Mouse (Mus musculus) ES-E14 (cell line): Measurements from ENCODE around the gene Alad. TPM values are rescaled to one million over a fixed set of nuclear protein-coding genes. Genes with fewer than 3 reads are reported as not detected.
"Not testable (repeated sequence)": the region's sequence is repeated elsewhere in the genome, so short reads cannot be mapped to it uniquely, and the experiment has no call there.

ENCODE experiments used
- DNase-seq: peaks from one replicate; pipeline ENCODE4 v3.0.0-alpha.2; 2013; ENCODE audit warnings: low read depth, low spot score
- H3K27ac ChIP-seq: 2 replicates; pipeline ENCODE4 v1.5.1; 2012; ENCODE audit warnings: low read depth, mild to moderate bottlenecking, low read length, moderate library complexity, mixed read lengths; ENCODE audit not compliant: poor library complexity, insufficient read depth, severe bottlenecking
- H3K36me3 ChIP-seq: 2 replicates; pipeline ENCODE4 v1.6.1; 2012; ENCODE audit warnings: mild to moderate bottlenecking, low read length, moderate library complexity, mixed read lengths; ENCODE audit not compliant: control insufficient read depth, poor library complexity, insufficient read depth, severe bottlenecking
- H3K4me1 ChIP-seq, 2 experiments: fragments of 150-350 bp in 1 of 2; sonication (generic) in 1 of 2; 2 replicates each; pipeline ENCODE4 v1.6.1; 2012; ENCODE audit warnings: low read length in 2 of 2, mild to moderate bottlenecking in 1 of 2, mixed read lengths in 1 of 2; ENCODE audit not compliant: control insufficient read depth in 2 of 2, insufficient read depth in 2 of 2, poor library complexity in 1 of 2
- H3K4me3 ChIP-seq, 2 experiments: fragments of 150-350 bp in 1 of 2; sonication (generic) in 1 of 2; 2 replicates each; pipeline ENCODE4 v1.5.1; 2012; ENCODE audit warnings: low read length in 2 of 2, low read depth in 1 of 2, mild to moderate bottlenecking in 1 of 2, mixed read lengths in 1 of 2; ENCODE audit not compliant: insufficient read depth in 1 of 2, poor library complexity in 1 of 2, severe bottlenecking in 1 of 2
- H3K9ac ChIP-seq: 2 replicates; pipeline ENCODE4 v1.6.1; 2012; ENCODE audit warnings: low read depth, mild to moderate bottlenecking, low read length, mixed read lengths; ENCODE audit not compliant: poor library complexity, insufficient read depth, severe bottlenecking
- H3K9me3 ChIP-seq: fragments of 150-350 bp; sonication (generic); 2 replicates; pipeline ENCODE4 v1.6.1; 2012; ENCODE audit warnings: low read depth, mild to moderate bottlenecking, low read length; ENCODE audit not compliant: control insufficient read depth, insufficient read depth
- CHD2 ChIP-seq: IDR thresholded peaks from 2 replicates; pipeline ENCODE4 v1.6.1; 2014; ENCODE audit warnings: mild to moderate bottlenecking, low read depth, low read length, inconsistent platforms
- HCFC1 ChIP-seq: IDR thresholded peaks from 2 replicates; pipeline ENCODE4 v1.6.1; 2012; ENCODE audit warnings: low read length, inconsistent platforms, borderline replicate concordance; ENCODE audit not compliant: insufficient read depth
- MAFK ChIP-seq: IDR thresholded peaks from 2 replicates; pipeline ENCODE4 v1.6.1; 2014; ENCODE audit warnings: mild to moderate bottlenecking, low read depth, low read length, inconsistent platforms; ENCODE audit not compliant: insufficient read depth
- ZC3H11A ChIP-seq: IDR thresholded peaks from 2 replicates; pipeline ENCODE4 v1.6.1; 2012; ENCODE audit warnings: low read depth, mild to moderate bottlenecking, inconsistent platforms, low read length, borderline replicate concordance
- ZNF384 ChIP-seq: IDR thresholded peaks from 2 replicates; pipeline ENCODE4 v1.6.1; 2012; ENCODE audit warnings: low read depth, low read length, inconsistent platforms
- in situ Hi-C, 2 experiments: fragments of 600-800 bp; cut with MboI; formaldehyde crosslinking; loops; one replicate each; pipeline ENCODE4 v1.15.1; 2025; ENCODE audit warnings: low sequenced_read_pairs in 2 of 2, inconsistent platforms in 1 of 2; ENCODE audit not compliant: unreplicated experiment in 2 of 2
- total RNA-seq: library from RNA; depleted of rRNA; stranded (reverse); fragments of 300-350 nt; gene quantifications from 2 replicates; pipeline ENCODE4 v1.2.3, GENCODE M21; 2012

Gene Alad
- total RNA-seq, 1 experiment = 27.9 TPM

DNA sequence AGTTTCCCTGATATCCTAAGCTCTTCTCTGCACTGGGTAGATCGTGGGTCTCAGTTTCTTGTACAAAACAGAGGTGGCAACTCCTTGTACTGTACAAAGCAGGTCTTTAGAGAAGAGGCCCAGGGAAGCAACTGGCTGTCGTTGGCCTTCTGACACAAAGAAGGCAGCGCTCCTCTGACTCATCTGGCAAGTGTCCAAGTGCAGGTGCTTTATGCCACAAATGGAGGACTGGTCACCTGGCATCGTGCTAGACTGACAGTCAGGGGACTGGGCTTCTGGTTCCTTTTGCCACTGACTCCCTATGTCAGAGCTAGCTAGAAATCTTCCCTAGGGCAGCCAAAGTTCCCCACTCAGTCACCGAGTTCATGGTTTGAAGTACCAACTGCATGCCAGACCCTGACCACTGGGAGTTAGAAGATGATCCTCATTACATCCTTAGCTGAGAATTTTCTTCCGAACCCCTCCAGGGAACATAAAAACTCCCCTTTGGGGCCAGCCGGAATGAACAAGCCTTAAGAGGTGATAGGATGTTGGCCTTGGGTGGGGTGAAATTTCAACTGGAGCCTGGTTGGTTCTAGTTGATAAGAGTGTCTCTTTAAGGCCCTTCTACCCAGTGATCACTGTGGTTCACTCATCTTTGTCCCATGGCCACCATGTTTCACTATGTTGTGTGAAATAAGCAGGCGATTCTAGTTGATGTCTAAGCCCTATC is 34.1 kb downstream of the Alad start:
- H3K9me3 ChIP-seq = no peaks in the 10 kb centered on the region
- H3K4me3 ChIP-seq = no peak overlapping the region
- H3K27ac ChIP-seq = no peak overlapping the region
- peaks cover 7% of the 10 kb centered on the region; the same call in 1 of the 2 replicates for H3K36me3 ChIP-seq
- peaks cover 0 to 4% of the 10 kb centered on the region in 2 experiments; a peak in 2 of 4 replicates for H3K4me1 ChIP-seq
- in situ Hi-C loops = no loop called here
- H3K9ac ChIP-seq = no peak overlapping the region
- no peak for DNase-seq
- no peak for TF ChIP-seq HCFC1

DNA sequence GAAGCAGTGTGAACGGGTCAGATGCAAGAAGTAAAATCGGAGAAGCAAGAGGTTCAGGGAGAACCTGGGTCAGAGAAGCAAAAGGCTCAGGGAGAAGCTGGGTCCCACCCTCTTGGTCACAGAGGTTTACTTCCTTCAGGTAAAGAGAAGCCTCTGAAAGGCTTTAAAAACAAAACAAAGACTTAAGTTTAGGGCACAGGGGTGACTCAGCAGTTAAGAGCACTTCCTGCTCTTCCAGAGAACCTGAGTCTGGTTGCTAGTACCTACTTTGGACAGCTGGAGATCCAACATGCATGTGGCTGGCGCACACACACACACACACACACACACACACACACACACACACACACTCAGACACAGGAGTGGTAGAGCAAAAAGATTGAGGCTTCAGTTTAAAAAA is 34.8 kb downstream of the Alad start:
- H3K4me3 ChIP-seq = no peak overlapping the region
- H3K27ac ChIP-seq = no peak overlapping the region
- peaks cover 0 to 4% of the 10 kb centered on the region in 2 experiments; a peak in 2 of 4 replicates for H3K4me1 ChIP-seq
- no peak overlapping the region for H3K9ac ChIP-seq
- H3K36me3 ChIP-seq = peaks cover 7% of the 10 kb centered on the region; the same call in 1 of the 2 replicates
- no peaks in the 10 kb centered on the region for H3K9me3 ChIP-seq
- no peak for DNase-seq
- no peak for TF ChIP-seq HCFC1
- no peak for TF ChIP-seq ZNF384
- in situ Hi-C loops = no loop called here

- H3K27ac ChIP-seq = no peak overlapping the region
- no peak overlapping the region for H3K9ac ChIP-seq
- in situ Hi-C loops = no loop called here
- H3K9me3 ChIP-seq = no peaks in the 10 kb centered on the region
- no peaks in the 10 kb centered on the region for H3K36me3 ChIP-seq
- peak overlapping the region in 1 of 2 experiments; percentile 78; a peak in 1 of 4 replicates for H3K4me3 ChIP-seq
- no peak for TF ChIP-seq ZNF384
- TF ChIP-seq ZC3H11A = no peak
- no peak for TF ChIP-seq MAFK
- TF ChIP-seq HCFC1 = no peak
- no peak for TF ChIP-seq CHD2
- H3K4me1 ChIP-seq = no peaks in the 10 kb centered on the region; a peak in 1 of 4 replicates
- no peak for DNase-seq
Observed at GRCm38 (mm10) chr4:62480709-62481605, 38.8 kb downstream of the Alad start.

DNA sequence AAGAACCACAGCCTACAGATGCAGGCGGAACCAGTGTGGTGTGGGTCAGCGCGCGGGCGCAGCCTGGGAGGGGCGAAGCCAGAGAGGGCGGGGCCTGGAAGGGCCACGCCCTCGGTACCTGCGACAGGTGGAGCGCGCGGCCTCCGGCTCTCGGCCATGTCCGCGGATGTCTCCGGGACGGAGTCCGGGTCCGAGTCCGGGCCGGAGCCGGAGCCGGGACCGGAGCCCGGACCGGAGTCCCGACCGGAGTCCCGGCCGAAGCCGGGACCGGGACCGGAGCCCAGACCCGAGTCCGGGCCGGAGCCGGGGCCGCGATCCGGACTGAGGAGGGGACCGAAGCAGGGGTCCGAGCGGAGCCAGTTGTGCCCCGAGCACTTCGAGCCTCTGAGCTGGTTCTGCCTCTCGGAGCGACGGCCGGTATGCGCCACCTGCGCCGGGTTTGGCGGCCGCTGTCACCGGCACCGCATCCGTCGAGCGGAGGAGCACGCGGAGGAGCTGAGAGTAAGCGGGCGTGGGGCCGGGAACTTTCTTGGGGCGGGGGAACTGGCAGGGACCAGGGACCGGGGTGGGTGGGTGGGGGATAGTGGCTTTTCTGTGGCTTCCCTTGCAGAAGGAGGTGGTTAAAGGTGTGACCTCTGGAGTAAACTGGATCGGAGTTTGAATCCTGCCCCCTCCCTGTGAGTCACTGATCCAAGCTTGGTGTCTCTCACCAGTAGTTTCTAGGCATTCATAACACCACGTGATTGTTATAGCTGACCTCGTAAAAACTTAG is 39.6 kb downstream of the Alad start, which contains the start of gene Bspry:
Bspry (plus strand) TSS at position 117 of the 772 bp plus-strand sequence.
- H3K9me3 ChIP-seq = no peaks in the 10 kb centered on the region
- H3K36me3 ChIP-seq = no peaks in the 10 kb centered on the region
- TF ChIP-seq ZC3H11A (no peak), MAFK (no peak), HCFC1 (no peak), ZNF384 (no peak), CHD2 (no peak)
- in situ Hi-C loops = no loop called here
- no peaks in the 10 kb centered on the region; a peak in 1 of 4 replicates for H3K4me1 ChIP-seq
- peak; percentile 46 for DNase-seq
- H3K4me3 ChIP-seq = peak within 1 kb of the TSS; percentile 65 to 78
- no peak within 1 kb of the TSS for H3K27ac ChIP-seq
- peak within 1 kb of the TSS; percentile 78 for H3K9ac ChIP-seq

DNA sequence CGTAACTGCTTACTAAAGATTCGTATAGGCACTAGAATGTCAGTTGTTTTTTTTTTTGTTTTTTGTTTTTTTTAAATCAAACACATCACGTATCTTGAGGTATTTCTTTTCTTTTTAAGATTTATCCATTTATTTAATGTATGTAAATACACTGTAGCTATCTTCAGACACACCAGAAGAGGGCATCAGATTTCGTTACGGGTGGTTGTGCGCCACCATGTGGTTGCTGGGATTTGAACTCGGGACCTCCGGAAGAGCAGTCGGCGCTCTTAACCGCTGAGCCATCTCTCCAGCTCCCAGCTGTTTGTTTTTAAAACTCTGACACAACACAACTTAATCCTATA is 40.2 kb downstream of the Alad start:
- Histone ChIP-seq H3K9ac (0 out of 2 replicates have a peak overlapping the region, but pooled peaks have one; percentile 78), H3K4me3 (peak overlapping the region; percentile 65 to 78)
- in situ Hi-C loops, DNase-seq, H3K4me1 ChIP-seq, H3K27ac ChIP-seq, H3K9me3 ChIP-seq, H3K36me3 ChIP-seq: not testable (repeated sequence)
